Mouse (Mus musculus): Measurements from ENCODE around the gene Nr2c1. TPM values are rescaled to one million over a fixed set of nuclear protein-coding genes. Genes with fewer than 3 reads are reported as not detected.

Gene Nr2c1
- total RNA-seq, 1 experiment from 2014 or later = 11.1 TPM

DNA sequence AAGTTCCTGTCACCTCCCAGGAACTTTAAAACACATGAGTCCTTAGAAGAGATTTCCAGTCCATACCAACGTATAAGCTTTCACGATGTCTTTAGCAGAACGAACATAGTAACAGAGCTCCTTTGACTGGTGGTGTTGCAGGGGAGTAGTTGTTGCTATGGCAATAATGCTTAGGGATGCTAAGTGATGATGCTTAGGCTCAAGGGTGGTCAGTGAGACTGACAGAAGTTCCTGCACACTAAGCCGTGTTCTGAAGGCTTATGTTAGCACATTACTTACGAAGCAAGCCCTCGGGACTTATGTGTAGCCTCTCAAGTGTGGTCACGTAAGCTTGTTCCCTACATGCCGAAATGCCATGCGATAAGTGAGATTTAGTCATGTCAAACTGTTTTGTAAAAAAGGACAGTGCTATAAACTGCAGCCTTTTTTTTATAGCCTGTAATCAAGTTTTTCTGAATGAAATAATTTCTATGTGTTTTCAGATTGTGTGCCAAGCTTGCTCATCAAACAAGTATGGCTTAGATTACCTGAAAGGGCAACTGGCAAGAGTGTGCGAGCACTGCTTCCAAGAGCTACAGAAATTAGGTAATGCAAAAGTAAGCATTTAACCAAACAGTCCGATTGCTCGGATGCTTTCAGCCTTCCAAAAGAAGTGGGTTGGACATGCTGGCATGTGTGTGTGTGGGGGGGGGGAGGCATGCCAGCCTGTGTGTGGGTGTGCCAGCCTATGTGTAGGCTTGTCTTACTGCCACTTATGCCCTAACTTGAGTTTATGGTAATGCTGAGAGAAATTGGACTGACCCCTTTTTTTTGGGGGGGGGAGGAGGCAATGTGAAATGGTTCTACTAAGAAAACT lies 13.1 kb upstream of the Nr2c1 start:
- no peak for ATAC-seq (replicated peaks; ENCODE audit: low read depth, poor library complexity, severe bottlenecking)

DNA sequence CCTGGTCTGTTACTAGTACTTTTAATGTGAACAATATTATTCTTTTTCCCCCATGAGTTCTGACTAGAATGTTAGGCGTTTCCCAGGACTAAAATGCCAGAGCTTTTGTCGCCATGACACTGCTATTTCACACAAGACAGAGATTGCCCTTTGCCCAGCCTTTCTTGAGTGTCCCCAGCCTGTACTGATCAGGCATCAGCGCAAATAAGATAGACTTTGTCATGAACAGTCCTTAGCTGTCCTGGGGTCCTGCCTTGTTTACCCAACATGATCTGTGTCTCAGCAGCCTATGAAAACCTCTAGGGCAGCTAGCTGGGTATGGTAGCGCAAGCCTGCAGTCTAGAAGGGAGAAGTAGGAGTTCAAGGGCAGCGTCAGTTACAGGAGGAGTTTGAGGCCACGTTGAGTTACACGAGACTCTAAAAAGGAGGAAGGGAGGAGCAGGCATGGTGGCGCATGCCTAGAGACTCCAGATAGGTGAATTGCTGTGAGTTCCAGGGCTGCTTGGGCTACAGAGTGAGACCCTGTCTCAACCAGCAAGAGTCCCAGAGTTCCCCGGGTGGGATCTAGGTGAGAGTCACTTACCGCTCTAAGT lies 8.8 kb upstream of the Nr2c1 start:
- ATAC-seq (replicated peaks; ENCODE audit: low read depth, poor library complexity, severe bottlenecking) = no peak

GRCm38 (mm10) chr10:94140227-94140931 lies 7.4 kb upstream of the Nr2c1 start:
- ATAC-seq (replicated peaks; ENCODE audit: low read depth, poor library complexity, severe bottlenecking) = no peak

GRCm38 (mm10) chr10:94142427-94142826 lies 5.4 kb upstream of the Nr2c1 start:
- ATAC-seq (replicated peaks; ENCODE audit: low read depth, poor library complexity, severe bottlenecking) = no peak

- ATAC-seq (replicated peaks; ENCODE audit: low read depth, poor library complexity, severe bottlenecking) = no peak
Observed at GRCm38 (mm10) chr10:94144581-94144980, 3.2 kb upstream of the Nr2c1 start.

- ATAC-seq (replicated peaks; ENCODE audit: low read depth, poor library complexity, severe bottlenecking) = peak; percentile 59
Observed at GRCm38 (mm10) chr10:94147391-94147755, 450 bp upstream of the Nr2c1 start.

DNA sequence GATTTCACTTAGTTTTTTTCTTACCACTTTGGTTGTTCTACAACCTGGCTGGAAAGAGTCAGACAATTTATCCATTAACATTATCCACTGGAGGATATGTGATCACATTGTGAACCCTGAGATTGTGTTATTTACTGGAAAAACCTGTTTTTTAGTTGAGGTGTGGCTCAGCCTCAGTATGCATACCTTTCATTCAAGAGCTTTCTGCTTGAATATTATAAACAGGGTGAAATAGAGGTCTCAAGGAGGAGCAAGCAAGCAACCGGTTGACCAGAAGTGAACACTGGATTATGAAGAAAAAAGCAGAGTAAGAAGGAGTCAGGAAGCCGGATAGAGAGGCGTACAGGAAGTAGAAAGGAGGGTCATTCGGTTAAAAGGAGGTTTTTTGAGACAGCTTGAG lies 3.7 kb downstream of the Nr2c1 start:
- no peak for ATAC-seq (replicated peaks; ENCODE audit: low read depth, poor library complexity, severe bottlenecking)

GRCm38 (mm10) chr10:94153841-94154240 lies 6.0 kb downstream of the Nr2c1 start:
- ATAC-seq (replicated peaks; ENCODE audit: low read depth, poor library complexity, severe bottlenecking) = no peak

- ATAC-seq (replicated peaks; ENCODE audit: low read depth, poor library complexity, severe bottlenecking) = 0 out of 2 replicates have a peak, but pooled peaks have one; percentile 11
Observed at GRCm38 (mm10) chr10:94158962-94159361, 11.1 kb downstream of the Nr2c1 start.

DNA sequence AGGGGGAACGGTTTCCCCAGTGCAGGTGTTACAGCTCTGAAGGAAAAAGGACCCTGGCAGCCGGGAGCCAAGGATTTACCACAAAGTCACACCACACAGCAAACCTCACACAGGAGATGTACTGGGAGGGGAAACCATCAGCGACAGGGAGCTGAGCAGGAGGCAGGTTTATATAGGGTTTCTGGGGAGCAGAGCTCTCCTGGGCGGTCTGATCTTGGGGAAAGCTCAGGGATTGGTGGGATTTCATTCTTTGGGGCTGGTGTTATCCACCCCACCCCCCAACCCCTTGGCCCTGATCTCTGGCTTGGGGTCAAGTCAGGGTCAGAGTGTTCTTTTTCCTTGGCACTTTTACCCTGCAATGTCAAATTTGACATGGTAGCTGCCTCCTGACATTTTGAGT lies 11.6 kb downstream of the Nr2c1 start:
- no peak for ATAC-seq (replicated peaks; ENCODE audit: low read depth, poor library complexity, severe bottlenecking)

DNA sequence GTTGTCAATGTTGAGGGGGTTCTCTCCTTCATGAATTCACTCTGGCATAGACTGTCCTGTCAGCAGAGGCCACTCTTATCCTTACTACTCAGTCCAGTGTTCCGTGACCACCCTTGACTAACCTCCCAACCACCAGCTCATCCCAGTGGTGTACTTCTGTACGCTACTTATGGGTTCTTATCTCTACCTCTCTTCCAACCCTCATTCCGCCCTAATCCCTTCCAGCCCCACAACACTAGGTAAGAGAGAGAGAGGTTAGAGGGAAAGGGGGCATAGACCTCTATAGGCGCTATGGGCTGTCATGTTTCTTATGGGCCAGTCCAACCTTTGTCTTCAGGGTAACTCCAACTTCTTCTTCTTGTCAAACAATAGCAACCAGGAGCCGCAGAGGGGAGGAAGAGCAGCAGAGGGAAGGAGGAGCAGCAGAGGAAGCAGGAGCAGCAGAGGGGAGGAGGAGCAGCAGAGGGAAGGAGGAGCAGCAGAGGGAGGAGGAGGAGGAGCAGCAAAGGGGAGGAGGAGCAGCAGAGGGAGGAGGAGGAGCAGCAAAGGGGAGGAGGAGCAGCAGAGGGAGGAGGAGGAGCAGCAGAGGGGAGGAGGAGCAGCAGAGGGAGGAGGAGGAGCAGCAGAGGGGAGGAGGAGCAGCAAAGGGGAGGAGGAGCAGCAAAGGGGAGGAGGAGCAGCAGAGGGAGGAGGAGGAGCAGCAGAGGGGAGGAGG lies 13.4 kb downstream of the Nr2c1 start:
- ATAC-seq (replicated peaks; ENCODE audit: low read depth, poor library complexity, severe bottlenecking) = no peak

GRCm38 (mm10) chr10:94162031-94162430 lies 14.2 kb downstream of the Nr2c1 start:
- ATAC-seq (replicated peaks; ENCODE audit: low read depth, poor library complexity, severe bottlenecking) = no peak

GRCm38 (mm10) chr10:94164104-94164845 lies 16.5 kb downstream of the Nr2c1 start:
- ATAC-seq (replicated peaks; ENCODE audit: low read depth, poor library complexity, severe bottlenecking) = no peak

DNA sequence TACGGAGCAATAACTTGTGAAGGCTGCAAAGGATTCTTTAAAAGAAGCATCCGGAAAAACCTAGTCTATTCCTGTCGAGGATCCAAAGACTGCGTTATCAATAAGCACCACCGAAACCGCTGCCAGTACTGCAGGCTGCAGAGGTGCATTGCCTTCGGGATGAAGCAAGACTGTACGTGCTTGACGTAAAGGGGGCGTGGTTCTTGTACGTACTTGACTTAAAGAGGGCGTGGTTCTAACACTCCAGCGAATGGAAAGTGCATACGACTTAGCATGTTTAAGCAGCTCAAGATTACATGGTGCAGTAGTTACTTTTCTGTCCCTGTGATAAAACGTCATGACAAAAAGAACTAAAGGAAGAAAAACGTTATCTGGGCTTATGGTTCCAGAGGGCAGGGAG lies 17.6 kb downstream of the Nr2c1 start:
- no peak for ATAC-seq (replicated peaks; ENCODE audit: low read depth, poor library complexity, severe bottlenecking)

GRCm38 (mm10) chr10:94167051-94167750 lies 19.4 kb downstream of the Nr2c1 start:
- no peak for ATAC-seq (replicated peaks; ENCODE audit: low read depth, poor library complexity, severe bottlenecking)

- ATAC-seq (replicated peaks; ENCODE audit: low read depth, poor library complexity, severe bottlenecking) = no peak
Observed at GRCm38 (mm10) chr10:94171440-94172130, 23.8 kb downstream of the Nr2c1 start.

- no peak for ATAC-seq (replicated peaks; ENCODE audit: low read depth, poor library complexity, severe bottlenecking)
Observed at GRCm38 (mm10) chr10:94172137-94172536, 24.3 kb downstream of the Nr2c1 start.

DNA sequence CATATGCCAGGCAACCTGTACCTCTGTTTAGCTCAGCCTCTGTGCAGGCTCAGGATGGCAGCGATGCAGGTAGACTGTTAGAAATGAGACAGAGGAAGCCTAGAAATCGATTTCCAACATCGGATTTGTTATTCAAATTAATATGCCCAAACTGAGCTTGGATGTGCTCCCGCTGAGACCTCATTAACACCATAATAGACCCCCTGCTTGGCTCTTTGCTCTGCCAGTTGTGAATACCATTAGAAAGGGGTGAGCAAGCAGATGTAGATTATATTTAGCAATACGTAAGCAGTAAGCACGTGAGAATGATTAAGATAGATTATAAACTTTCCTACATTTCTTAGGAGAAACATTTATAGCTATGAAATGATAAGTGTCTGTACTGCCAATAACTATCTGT lies 24.9 kb downstream of the Nr2c1 start:
- no peak for ATAC-seq (replicated peaks; ENCODE audit: low read depth, poor library complexity, severe bottlenecking)

DNA sequence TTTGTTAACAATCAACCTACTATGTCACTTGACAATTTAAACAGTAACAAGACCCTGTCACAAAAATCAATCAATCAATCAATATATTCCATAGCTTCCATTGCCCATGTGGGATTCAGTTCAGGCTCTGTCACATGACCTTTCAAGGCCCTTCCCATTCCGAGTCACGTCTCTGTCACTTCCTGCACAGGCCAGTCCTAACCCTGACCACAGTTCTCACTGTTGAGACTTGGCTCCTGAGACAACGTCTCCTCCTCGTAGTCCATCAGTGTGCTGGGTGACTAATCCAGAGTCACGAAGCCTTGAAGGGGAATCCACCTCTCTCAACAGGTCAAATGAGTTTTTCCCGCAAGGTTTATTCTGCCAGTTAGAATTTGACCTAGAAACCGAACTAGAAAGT lies 26.8 kb downstream of the Nr2c1 start:
- no peak for ATAC-seq (replicated peaks; ENCODE audit: low read depth, poor library complexity, severe bottlenecking)
